Mouse (Mus musculus): Measurements from ENCODE around the gene Rbfox1. TPM values are rescaled to one million over a fixed set of nuclear protein-coding genes. Genes with fewer than 3 reads are reported as not detected.

Gene Rbfox1
- polyA plus RNA-seq, 1 experiment from 2014 or later: 2.2 TPM

GRCm38 (mm10) chr16:7062512-7062911 lies 1177.4 kb downstream of the Rbfox1 start:
- Histone ChIP-seq H3K27ac (ENCODE audit: poor library complexity, severe bottlenecking) (no peak overlapping the region), H3K4me2 (no peak overlapping the region), H3K36me3 (no peaks in the 10 kb centered on the region), H3K9ac (no peak overlapping the region), H3K27me3 (replicated peaks) (no peaks in the 10 kb centered on the region), H3K9me3 (replicated peaks) (no peaks in the 10 kb centered on the region), H3K4me1 (replicated peaks) (peaks cover 5% of the 10 kb centered on the region; the same call in 1 of the 2 replicates), H3K4me3 (no peak overlapping the region)
- 57% methylated on average over 6 of the region's 6 CpGs for WGBS
- ATAC-seq (ENCODE audit: insufficient number of reproducible peaks, low FRiP score): no peak

GRCm38 (mm10) chr16:7067109-7067508 lies 1182.0 kb downstream of the Rbfox1 start:
- no peak overlapping the region for H3K9ac ChIP-seq
- no peaks in the 10 kb centered on the region for H3K9me3 ChIP-seq (replicated peaks)
- 0 out of 2 replicates have a peak, but pooled peaks cover 6% of the 10 kb centered on the region for H3K4me1 ChIP-seq (replicated peaks)
- no peak overlapping the region for H3K4me3 ChIP-seq
- no peak overlapping the region for H3K4me2 ChIP-seq
- no peaks in the 10 kb centered on the region for H3K36me3 ChIP-seq
- no peaks in the 10 kb centered on the region for H3K27me3 ChIP-seq (replicated peaks)
- H3K27ac ChIP-seq (ENCODE audit: poor library complexity, severe bottlenecking): no peak overlapping the region
- ATAC-seq (ENCODE audit: insufficient number of reproducible peaks, low FRiP score): no peak
- 80% methylated on average over 8 of the region's 8 CpGs for WGBS

GRCm38 (mm10) chr16:7069599-7069998 lies 1184.4 kb downstream of the Rbfox1 start:
- WGBS: 32% methylated on average over 8 of the region's 8 CpGs
- Histone ChIP-seq H3K27ac (ENCODE audit: poor library complexity, severe bottlenecking) (0 out of 2 replicates have a peak overlapping the region, but pooled peaks have one; percentile 60), H3K9ac (no peak overlapping the region), H3K4me3 (peak overlapping the region; percentile 18), H3K4me1 (replicated peaks) (0 out of 2 replicates have a peak, but pooled peaks cover 6% of the 10 kb centered on the region), H3K36me3 (no peaks in the 10 kb centered on the region), H3K27me3 (replicated peaks) (no peaks in the 10 kb centered on the region), H3K9me3 (replicated peaks) (no peaks in the 10 kb centered on the region), H3K4me2 (peak overlapping the region; percentile 54)
- no peak for ATAC-seq (ENCODE audit: insufficient number of reproducible peaks, low FRiP score)

- no peak overlapping the region for H3K4me3 ChIP-seq
- no peak for ATAC-seq (ENCODE audit: insufficient number of reproducible peaks, low FRiP score)
- no peaks in the 10 kb centered on the region for H3K27me3 ChIP-seq (replicated peaks)
- no peak overlapping the region for H3K4me2 ChIP-seq
- 0 out of 2 replicates have a peak, but pooled peaks cover 4% of the 10 kb centered on the region for H3K4me1 ChIP-seq (replicated peaks)
- no peaks in the 10 kb centered on the region for H3K9me3 ChIP-seq (replicated peaks)
- H3K36me3 ChIP-seq: no peaks in the 10 kb centered on the region
- H3K9ac ChIP-seq: no peak overlapping the region
- H3K27ac ChIP-seq (ENCODE audit: poor library complexity, severe bottlenecking): no peak overlapping the region
- 79% methylated on average over 4 of the region's 4 CpGs for WGBS
Observed at GRCm38 (mm10) chr16:7074786-7075185, 1189.6 kb downstream of the Rbfox1 start.

- H3K9ac ChIP-seq: no peak overlapping the region
- no peaks in the 10 kb centered on the region for H3K4me1 ChIP-seq (replicated peaks)
- no peak overlapping the region for H3K4me3 ChIP-seq
- 80% methylated on average over 6 of the region's 6 CpGs for WGBS
- H3K4me2 ChIP-seq: no peak overlapping the region
- no peaks in the 10 kb centered on the region for H3K27me3 ChIP-seq (replicated peaks)
- no peak overlapping the region for H3K27ac ChIP-seq (ENCODE audit: poor library complexity, severe bottlenecking)
- ATAC-seq (ENCODE audit: insufficient number of reproducible peaks, low FRiP score): no peak
- no peaks in the 10 kb centered on the region for H3K36me3 ChIP-seq
- H3K9me3 ChIP-seq (replicated peaks): no peaks in the 10 kb centered on the region
Observed at GRCm38 (mm10) chr16:7075749-7076148, 1190.6 kb downstream of the Rbfox1 start.

GRCm38 (mm10) chr16:7076305-7076704 lies 1191.2 kb downstream of the Rbfox1 start:
- H3K9ac ChIP-seq: no peak overlapping the region
- H3K4me2 ChIP-seq: no peak overlapping the region
- ATAC-seq (ENCODE audit: insufficient number of reproducible peaks, low FRiP score): no peak
- H3K4me3 ChIP-seq: no peak overlapping the region
- no peaks in the 10 kb centered on the region for H3K4me1 ChIP-seq (replicated peaks)
- no peaks in the 10 kb centered on the region for H3K9me3 ChIP-seq (replicated peaks)
- 93% methylated on average over 1 of the region's 1 CpGs for WGBS
- no peaks in the 10 kb centered on the region for H3K36me3 ChIP-seq
- no peaks in the 10 kb centered on the region for H3K27me3 ChIP-seq (replicated peaks)
- no peak overlapping the region for H3K27ac ChIP-seq (ENCODE audit: poor library complexity, severe bottlenecking)

GRCm38 (mm10) chr16:7076707-7077106 lies 1191.6 kb downstream of the Rbfox1 start:
- H3K9me3 ChIP-seq (replicated peaks): no peaks in the 10 kb centered on the region
- no peaks in the 10 kb centered on the region for H3K4me1 ChIP-seq (replicated peaks)
- WGBS: 92% methylated on average over 3 of the region's 3 CpGs
- H3K27ac ChIP-seq (ENCODE audit: poor library complexity, severe bottlenecking): no peak overlapping the region
- no peaks in the 10 kb centered on the region for H3K36me3 ChIP-seq
- H3K27me3 ChIP-seq (replicated peaks): no peaks in the 10 kb centered on the region
- no peak overlapping the region for H3K4me2 ChIP-seq
- no peak for ATAC-seq (ENCODE audit: insufficient number of reproducible peaks, low FRiP score)
- no peak overlapping the region for H3K4me3 ChIP-seq
- H3K9ac ChIP-seq: no peak overlapping the region

- WGBS: 70% methylated on average over 3 of the region's 3 CpGs
Observed at GRCm38 (mm10) chr16:7081074-7081568, 1196.0 kb downstream of the Rbfox1 start.

GRCm38 (mm10) chr16:7081684-7082255 lies 1196.6 kb downstream of the Rbfox1 start:
- Histone ChIP-seq H3K4me3 (no peak overlapping the region), H3K36me3 (no peaks in the 10 kb centered on the region), H3K9ac (no peak overlapping the region), H3K9me3 (replicated peaks) (no peaks in the 10 kb centered on the region), H3K27me3 (replicated peaks) (no peaks in the 10 kb centered on the region), H3K4me2 (no peak overlapping the region), H3K27ac (ENCODE audit: poor library complexity, severe bottlenecking) (no peak overlapping the region), H3K4me1 (replicated peaks) (no peaks in the 10 kb centered on the region)
- no peak for ATAC-seq (ENCODE audit: insufficient number of reproducible peaks, low FRiP score)
- 81% methylated on average over 5 of the region's 5 CpGs for WGBS

More at GRCm38 (mm10) chr16:7081074-7081568, 1196.0 kb downstream of the Rbfox1 start:
- Histone ChIP-seq H3K27ac (ENCODE audit: poor library complexity, severe bottlenecking) (no peak overlapping the region), H3K4me1 (replicated peaks) (no peaks in the 10 kb centered on the region), H3K4me2 (no peak overlapping the region), H3K9me3 (replicated peaks) (no peaks in the 10 kb centered on the region), H3K36me3 (no peaks in the 10 kb centered on the region), H3K27me3 (replicated peaks) (no peaks in the 10 kb centered on the region), H3K9ac (no peak overlapping the region), H3K4me3 (no peak overlapping the region)
- no peak for ATAC-seq (ENCODE audit: insufficient number of reproducible peaks, low FRiP score)

- Histone ChIP-seq H3K27ac (ENCODE audit: poor library complexity, severe bottlenecking) (no peak overlapping the region), H3K4me3 (no peak overlapping the region), H3K36me3 (no peaks in the 10 kb centered on the region), H3K4me1 (replicated peaks) (no peaks in the 10 kb centered on the region), H3K4me2 (no peak overlapping the region), H3K9me3 (replicated peaks) (no peaks in the 10 kb centered on the region), H3K9ac (no peak overlapping the region), H3K27me3 (replicated peaks) (no peaks in the 10 kb centered on the region)
- ATAC-seq (ENCODE audit: insufficient number of reproducible peaks, low FRiP score): no peak
- WGBS: 83% methylated on average over 2 of the region's 2 CpGs
Observed at GRCm38 (mm10) chr16:7083937-7084336, 1198.8 kb downstream of the Rbfox1 start.

GRCm38 (mm10) chr16:7088601-7089430 lies 1203.7 kb downstream of the Rbfox1 start:
- Histone ChIP-seq H3K9ac (no peak overlapping the region), H3K4me2 (no peak overlapping the region), H3K27ac (ENCODE audit: poor library complexity, severe bottlenecking) (no peak overlapping the region), H3K27me3 (replicated peaks) (no peaks in the 10 kb centered on the region), H3K4me3 (no peak overlapping the region), H3K4me1 (replicated peaks) (peaks cover 5% of the 10 kb centered on the region; the same call in 1 of the 2 replicates), H3K36me3 (no peaks in the 10 kb centered on the region), H3K9me3 (replicated peaks) (no peaks in the 10 kb centered on the region)
- ATAC-seq (ENCODE audit: insufficient number of reproducible peaks, low FRiP score): no peak
- 76% methylated on average over 10 of the region's 10 CpGs for WGBS
